Mouse (Mus musculus): ENCODE results near the gene Mroh3. TPM values are rescaled to one million over a fixed set of nuclear protein-coding genes. Genes with fewer than 3 reads are reported as not detected.

The Mroh3 gene
- total RNA-seq, 1 experiment = 0.22 TPM

DNA sequence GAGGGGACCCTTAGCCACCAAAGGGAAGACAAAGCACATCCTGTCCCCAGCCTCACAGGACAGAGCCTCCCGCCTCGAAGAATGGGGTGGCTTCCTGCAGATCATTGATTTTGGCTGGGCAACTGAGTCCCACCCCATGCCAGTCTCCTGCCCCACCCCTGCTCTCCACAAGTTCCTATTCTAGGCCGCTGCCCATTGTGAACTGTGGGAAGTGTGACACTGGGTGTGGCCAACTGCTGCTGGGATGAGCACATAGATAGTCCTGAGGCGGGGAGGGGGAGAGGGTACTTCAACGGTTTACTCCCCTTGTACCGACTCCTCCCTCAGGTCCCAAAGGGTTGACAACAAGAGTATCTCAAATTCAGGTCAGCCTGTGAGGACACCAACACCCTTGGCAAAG is 33.9 kb downstream of the Mroh3 start:
- Histone ChIP-seq H3K27ac (ENCODE audit: insufficient read depth, low read depth, low read length, poor library complexity, severe bottlenecking) (no peak overlapping the region), H3K4me3 (ENCODE audit: insufficient read depth in 1 of 2, low read depth in 1 of 2, low read length in 2 of 2, poor library complexity in 1 of 2, severe bottlenecking in 1 of 2) (no peak overlapping the region), H3K9me3 (ENCODE audit: control insufficient read depth, insufficient read depth, low read depth, low read length) (no peaks in the 10 kb centered on the region), H3K9ac (ENCODE audit: insufficient read depth, low read depth, low read length, poor library complexity, severe bottlenecking) (no peak overlapping the region), H3K36me3 (ENCODE audit: control insufficient read depth, insufficient read depth, low read length, poor library complexity, severe bottlenecking) (no peaks in the 10 kb centered on the region), H3K4me1 (ENCODE audit: control insufficient read depth in 2 of 2, insufficient read depth in 2 of 2, low read length in 2 of 2, poor library complexity in 1 of 2) (peaks cover 2 to 15% of the 10 kb centered on the region in 2 experiments; a peak in 2 of 4 replicates)
- in situ Hi-C loops (cut with MboI; ENCODE audit: low sequenced_read_pairs in 2 of 2, unreplicated experiment in 2 of 2) = no loop called here
- TF ChIP-seq CHD2 (IDR thresholded peaks at IDR 0.05; ENCODE audit: low read depth, low read length) (no peak), ZNF384 (IDR thresholded peaks at IDR 0.05; ENCODE audit: low read depth, low read length) (no peak), ZC3H11A (IDR thresholded peaks at IDR 0.05; ENCODE audit: borderline replicate concordance, low read depth, low read length) (no peak)
- no peak for DNase-seq (ENCODE audit: low read depth, low spot score)

DNA sequence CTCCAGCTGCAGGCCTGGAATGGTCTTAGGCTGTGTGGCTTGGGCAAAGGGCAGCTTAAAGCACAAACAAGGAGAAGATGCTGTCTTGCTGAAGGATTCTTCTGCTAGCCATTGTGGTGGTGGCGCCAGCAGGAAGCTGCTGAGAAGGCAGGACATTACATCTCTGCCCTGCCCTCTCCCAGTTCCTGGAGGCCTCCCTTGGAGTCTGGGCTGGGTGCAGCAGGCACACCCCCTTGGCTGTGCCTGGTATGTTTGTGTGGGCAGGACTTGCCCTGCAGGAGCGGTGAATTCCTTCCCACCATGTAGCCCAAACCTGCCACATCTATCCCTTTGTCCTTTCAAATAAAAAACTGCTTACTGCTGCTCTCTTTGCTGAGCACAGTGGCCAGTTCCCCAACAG is 35.5 kb downstream of the Mroh3 start:
- no peak for TF ChIP-seq ZC3H11A (IDR thresholded peaks at IDR 0.05; ENCODE audit: borderline replicate concordance, low read depth, low read length)
- in situ Hi-C loops (cut with MboI; ENCODE audit: low sequenced_read_pairs in 2 of 2, unreplicated experiment in 2 of 2) = no loop called here
- Histone ChIP-seq H3K4me3 (ENCODE audit: insufficient read depth in 1 of 2, low read depth in 1 of 2, low read length in 2 of 2, poor library complexity in 1 of 2, severe bottlenecking in 1 of 2) (no peak overlapping the region), H3K36me3 (ENCODE audit: control insufficient read depth, insufficient read depth, low read length, poor library complexity, severe bottlenecking) (no peaks in the 10 kb centered on the region), H3K27ac (ENCODE audit: insufficient read depth, low read depth, low read length, poor library complexity, severe bottlenecking) (no peak overlapping the region), H3K9me3 (ENCODE audit: control insufficient read depth, insufficient read depth, low read depth, low read length) (no peaks in the 10 kb centered on the region), H3K4me1 (ENCODE audit: control insufficient read depth in 2 of 2, insufficient read depth in 2 of 2, low read length in 2 of 2, poor library complexity in 1 of 2) (peaks cover 5 to 28% of the 10 kb centered on the region in 2 experiments; a peak in 3 of 4 replicates), H3K9ac (ENCODE audit: insufficient read depth, low read depth, low read length, poor library complexity, severe bottlenecking) (no peak overlapping the region)
- no peak for DNase-seq (ENCODE audit: low read depth, low spot score)

- no peak overlapping the region for H3K9ac ChIP-seq (ENCODE audit: insufficient read depth, low read depth, low read length, poor library complexity, severe bottlenecking)
- no peaks in the 10 kb centered on the region; the same call in 1 of the 2 replicates for H3K36me3 ChIP-seq (ENCODE audit: control insufficient read depth, insufficient read depth, low read length, poor library complexity, severe bottlenecking)
- H3K4me1 ChIP-seq (ENCODE audit: control insufficient read depth in 2 of 2, insufficient read depth in 2 of 2, low read length in 2 of 2, poor library complexity in 1 of 2) = peaks cover 5 to 29% of the 10 kb centered on the region in 2 experiments; a peak in 3 of 4 replicates
- H3K9me3 ChIP-seq (ENCODE audit: control insufficient read depth, insufficient read depth, low read depth, low read length) = no peaks in the 10 kb centered on the region
- DNase-seq (ENCODE audit: low read depth, low spot score) = peak; percentile 68
- H3K27ac ChIP-seq (ENCODE audit: insufficient read depth, low read depth, low read length, poor library complexity, severe bottlenecking) = no peak overlapping the region
- in situ Hi-C loops (cut with MboI; ENCODE audit: low sequenced_read_pairs in 2 of 2, unreplicated experiment in 2 of 2) = no loop called here
- TF ChIP-seq MAFK (IDR thresholded peaks at IDR 0.05; ENCODE audit: insufficient read depth, low read depth, low read length) = no peak
- no peak for TF ChIP-seq CHD2 (IDR thresholded peaks at IDR 0.05; ENCODE audit: low read depth, low read length)
- no peak for TF ChIP-seq HCFC1 (IDR thresholded peaks at IDR 0.05; ENCODE audit: borderline replicate concordance, insufficient read depth, low read length)
- no peak overlapping the region for H3K4me3 ChIP-seq (ENCODE audit: insufficient read depth in 1 of 2, low read depth in 1 of 2, low read length in 2 of 2, poor library complexity in 1 of 2, severe bottlenecking in 1 of 2)
Measured at GRCm38 (mm10) chr1:136175183-136175582, 37.4 kb downstream of the Mroh3 start.

- H3K4me1 ChIP-seq (ENCODE audit: control insufficient read depth in 2 of 2, insufficient read depth in 2 of 2, low read length in 2 of 2, poor library complexity in 1 of 2) = peaks cover 5 to 29% of the 10 kb centered on the region in 2 experiments; a peak in 3 of 4 replicates
- H3K36me3 ChIP-seq (ENCODE audit: control insufficient read depth, insufficient read depth, low read length, poor library complexity, severe bottlenecking) = no peaks in the 10 kb centered on the region; the same call in 1 of the 2 replicates
- no peak for TF ChIP-seq ZC3H11A (IDR thresholded peaks at IDR 0.05; ENCODE audit: borderline replicate concordance, low read depth, low read length)
- no peak for TF ChIP-seq HCFC1 (IDR thresholded peaks at IDR 0.05; ENCODE audit: borderline replicate concordance, insufficient read depth, low read length)
- TF ChIP-seq ZNF384 (IDR thresholded peaks at IDR 0.05; ENCODE audit: low read depth, low read length) = no peak
- no peak for TF ChIP-seq MAFK (IDR thresholded peaks at IDR 0.05; ENCODE audit: insufficient read depth, low read depth, low read length)
- TF ChIP-seq CHD2 (IDR thresholded peaks at IDR 0.05; ENCODE audit: low read depth, low read length) = no peak
- H3K4me3 ChIP-seq (ENCODE audit: insufficient read depth in 1 of 2, low read depth in 1 of 2, low read length in 2 of 2, poor library complexity in 1 of 2, severe bottlenecking in 1 of 2) = peak overlapping the region; percentile 27 to 60
- H3K27ac ChIP-seq (ENCODE audit: insufficient read depth, low read depth, low read length, poor library complexity, severe bottlenecking) = no peak overlapping the region; the same call in 1 of the 2 replicates
- no peaks in the 10 kb centered on the region for H3K9me3 ChIP-seq (ENCODE audit: control insufficient read depth, insufficient read depth, low read depth, low read length)
- DNase-seq (ENCODE audit: low read depth, low spot score) = peak; percentile 53
- 0 out of 2 replicates have a peak overlapping the region, but pooled peaks have one; percentile 9 for H3K9ac ChIP-seq (ENCODE audit: insufficient read depth, low read depth, low read length, poor library complexity, severe bottlenecking)
- in situ Hi-C loops (cut with MboI; ENCODE audit: low sequenced_read_pairs in 2 of 2, unreplicated experiment in 2 of 2) = no loop called here
Measured at GRCm38 (mm10) chr1:136174101-136174606, 38.5 kb downstream of the Mroh3 start.

DNA sequence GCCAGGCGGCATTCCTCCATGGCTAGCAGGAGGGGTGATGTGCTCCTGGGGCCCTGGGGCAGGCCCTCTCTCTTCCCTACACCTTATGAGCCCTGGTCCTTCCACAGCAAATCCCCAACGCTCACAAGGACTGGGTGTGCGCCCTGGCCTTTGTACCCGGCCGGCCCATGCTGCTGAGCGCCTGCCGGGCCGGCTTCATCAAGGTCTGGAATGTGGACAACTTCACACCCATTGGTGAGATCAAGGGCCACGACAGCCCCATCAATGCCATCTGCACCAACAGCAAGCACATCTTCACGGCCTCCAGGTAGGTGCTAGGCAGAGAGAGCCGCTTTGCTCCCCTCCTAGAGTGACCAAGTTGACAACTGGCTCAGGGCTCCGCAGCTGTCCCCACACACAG is 39.9 kb downstream of the Mroh3 start:
- no peaks in the 10 kb centered on the region; the same call in 1 of the 2 replicates for H3K36me3 ChIP-seq (ENCODE audit: control insufficient read depth, insufficient read depth, low read length, poor library complexity, severe bottlenecking)

More for the DNA sequence above, 39.9 kb downstream of the Mroh3 start:
- Histone ChIP-seq H3K9me3 (ENCODE audit: control insufficient read depth, insufficient read depth, low read depth, low read length) (no peaks in the 10 kb centered on the region), H3K4me1 (ENCODE audit: control insufficient read depth in 2 of 2, insufficient read depth in 2 of 2, low read length in 2 of 2, poor library complexity in 1 of 2) (peaks cover 3 to 25% of the 10 kb centered on the region in 2 experiments; a peak in 3 of 4 replicates), H3K27ac (ENCODE audit: insufficient read depth, low read depth, low read length, poor library complexity, severe bottlenecking) (no peak overlapping the region), H3K4me3 (ENCODE audit: insufficient read depth in 1 of 2, low read depth in 1 of 2, low read length in 2 of 2, poor library complexity in 1 of 2, severe bottlenecking in 1 of 2) (no peak overlapping the region), H3K9ac (ENCODE audit: insufficient read depth, low read depth, low read length, poor library complexity, severe bottlenecking) (peak overlapping the region; percentile 1; the same call in 1 of the 2 replicates)
- DNase-seq (ENCODE audit: low read depth, low spot score) = no peak
- TF ChIP-seq MAFK (IDR thresholded peaks at IDR 0.05; ENCODE audit: insufficient read depth, low read depth, low read length) (no peak), CHD2 (IDR thresholded peaks at IDR 0.05; ENCODE audit: low read depth, low read length) (no peak), ZNF384 (IDR thresholded peaks at IDR 0.05; ENCODE audit: low read depth, low read length) (no peak), ZC3H11A (IDR thresholded peaks at IDR 0.05; ENCODE audit: borderline replicate concordance, low read depth, low read length) (no peak)
- in situ Hi-C loops (cut with MboI; ENCODE audit: low sequenced_read_pairs in 2 of 2, unreplicated experiment in 2 of 2) = no loop called here
